Mouse (Mus musculus) liver, postnatal 0 days (tissue): ENCODE data around the gene Mark1. TPM values are rescaled to one million over a fixed set of nuclear protein-coding genes. Genes with fewer than 3 reads are reported as not detected.

Experiments used
- ATAC-seq: fragments of 200-750 bp; cut with Nextera tagmentation; 2 replicates; pipeline ENCODE4 v1.8.0; 2017; ENCODE audit warnings: mild to moderate bottlenecking, moderate library complexity
- DNase-seq: peaks from one replicate; pipeline ENCODE4 v3.0.0-alpha.2; 2016
- H3K27ac ChIP-seq: fragments of 300-500 bp; sonication (generic); 2 replicates; pipeline ENCODE4 v1.5.1; 2014; ENCODE audit warnings: antibody characterized with exemption, moderate library complexity, mild to moderate bottlenecking, low read depth
- H3K27me3 ChIP-seq: fragments of 300-500 bp; sonication (generic); 2 replicates; pipeline ENCODE4 v1.6.1; 2014; ENCODE audit warnings: low read length, control low read depth, mixed read lengths; ENCODE audit not compliant: insufficient read depth
- H3K36me3 ChIP-seq: fragments of 300-500 bp; sonication (generic); replicated peaks from 2 replicates; pipeline ENCODE4 v1.6.1; 2014; ENCODE audit warnings: mild to moderate bottlenecking, control low read depth, low read length, moderate library complexity, mixed read lengths; ENCODE audit not compliant: insufficient read depth
- H3K4me1 ChIP-seq: fragments of 300-500 bp; sonication (generic); 2 replicates; pipeline ENCODE4 v1.6.1; 2014; ENCODE audit warnings: antibody characterized with exemption, mild to moderate bottlenecking, control low read depth; ENCODE audit not compliant: insufficient read depth
- H3K4me2 ChIP-seq: fragments of 300-500 bp; sonication (generic); 2 replicates; pipeline ENCODE4 v1.6.1; 2014; ENCODE audit warnings: low read depth, mild to moderate bottlenecking, low read length, moderate library complexity, mixed read lengths
- H3K4me3 ChIP-seq: fragments of 300-500 bp; sonication (generic); 2 replicates; pipeline ENCODE4 v1.5.1; 2014; ENCODE audit warnings: low read depth, low read length
- H3K9ac ChIP-seq: fragments of 300-500 bp; sonication (generic); replicated peaks from 2 replicates; pipeline ENCODE4 v1.6.1; 2014; ENCODE audit warnings: mild to moderate bottlenecking, moderate library complexity
- H3K9me3 ChIP-seq: fragments of 300-500 bp; sonication (generic); 2 replicates; pipeline ENCODE4 v1.6.1; 2016; ENCODE audit warnings: mild to moderate bottlenecking, control low read depth, low read length, mixed read lengths
- CTCF ChIP-seq: sonication (generic); IDR thresholded peaks from 2 replicates; pipeline ENCODE4 v1.5.1; 2016; ENCODE audit warnings: antibody characterized with exemption, low read depth
- EP300 ChIP-seq: IDR thresholded peaks from 2 replicates; pipeline ENCODE4 v1.6.1; 2016; ENCODE audit warnings: antibody characterized with exemption, low read depth, mild to moderate bottlenecking
- WGBS: fragments of 180-500 bp; shearing (Covaris S2); extraction: QIAGEN DNeasy Blood & Tissue Kit; methylation state at CpG from one replicate; pipeline ENCODE4 v1.1.7; 2014; ENCODE audit not compliant: insufficient replicate concordance; 5-methylcytosine and 5-hydroxymethylcytosine counted together
- polyA plus RNA-seq: library from polyadenylated mRNA; unstranded; fragments of >200 nt; fragmentation: Nextera tagmentation; extraction: Ambion mirVana; gene quantifications from 2 replicates; pipeline ENCODE4 v1.2.1, GENCODE M21; 2015

Mark1 gene
- polyA plus RNA-seq, 1 experiment from 2014 or later = 0.31 TPM

- no peak overlapping the region for H3K9ac ChIP-seq
- ATAC-seq (no peak), DNase-seq (no peak)
- H3K36me3 ChIP-seq = no peaks in the 10 kb centered on the region
- no peaks in the 10 kb centered on the region for H3K9me3 ChIP-seq
- H3K4me3 ChIP-seq = no peak overlapping the region
- H3K27me3 ChIP-seq = no peaks in the 10 kb centered on the region
- no peak overlapping the region for H3K4me2 ChIP-seq
- WGBS = 74% methylated on average over 6 of the region's 6 CpGs
- H3K4me1 ChIP-seq = no peaks in the 10 kb centered on the region
- no peak overlapping the region for H3K27ac ChIP-seq
- TF ChIP-seq EP300 = no peak
- TF ChIP-seq CTCF = no peak
Measured at GRCm38 (mm10) chr1:184889454-184889853, 109.9 kb downstream of the Mark1 start.

GRCm38 (mm10) chr1:184886160-184886559, 113.2 kb downstream of the Mark1 start:
- no peak for TF ChIP-seq CTCF
- TF ChIP-seq EP300 = no peak
- Histone ChIP-seq H3K27ac (no peak overlapping the region), H3K4me1 (no peaks in the 10 kb centered on the region), H3K9ac (no peak overlapping the region), H3K27me3 (peaks cover 24% of the 10 kb centered on the region), H3K4me2 (no peak overlapping the region), H3K4me3 (no peak overlapping the region), H3K36me3 (no peaks in the 10 kb centered on the region), H3K9me3 (no peaks in the 10 kb centered on the region)
- DNase-seq = no peak
- 57% methylated on average over 1 of the region's 1 CpGs for WGBS
- no peak for ATAC-seq

- no peak for TF ChIP-seq EP300
- peak; percentile 75 for TF ChIP-seq CTCF
- Histone ChIP-seq H3K27me3 (peaks cover 24% of the 10 kb centered on the region), H3K9me3 (no peaks in the 10 kb centered on the region), H3K36me3 (no peaks in the 10 kb centered on the region), H3K4me2 (peak within 1 kb of the TSS; percentile 57), H3K9ac (peak within 1 kb of the TSS; percentile 75), H3K27ac (peak within 1 kb of the TSS; percentile 85), H3K4me3 (peak within 1 kb of the TSS; percentile 60), H3K4me1 (peaks cover 14% of the 10 kb centered on the region)
- 2% methylated on average over 77 of the region's 77 CpGs for WGBS
- DNase-seq (peak; percentile 82), ATAC-seq (peak; percentile 95)
Measured at GRCm38 (mm10) chr1:184882281-184883268, 116.8 kb downstream of the Mark1 start, which contains the start of gene C130074G19Rik. TSS of gene C130074G19Rik (minus strand) at chr1:184883218.

GRCm38 (mm10) chr1:184881861-184882260, 117.5 kb downstream of the Mark1 start:
- no peak for TF ChIP-seq CTCF
- TF ChIP-seq EP300 = no peak
- Histone ChIP-seq H3K4me3 (peak overlapping the region; percentile 60), H3K36me3 (no peaks in the 10 kb centered on the region), H3K9me3 (no peaks in the 10 kb centered on the region), H3K9ac (peak overlapping the region; percentile 75), H3K4me2 (peak overlapping the region; percentile 57), H3K4me1 (peaks cover 16% of the 10 kb centered on the region), H3K27ac (peak overlapping the region; percentile 85), H3K27me3 (peaks cover 24% of the 10 kb centered on the region)
- DNase-seq = no peak
- ATAC-seq = peak; percentile 24; the same call in 1 of the 2 replicates
- 35% methylated on average over 7 of the region's 7 CpGs for WGBS

GRCm38 (mm10) chr1:184881211-184881610, 118.2 kb downstream of the Mark1 start:
- ATAC-seq = no peak

DNA sequence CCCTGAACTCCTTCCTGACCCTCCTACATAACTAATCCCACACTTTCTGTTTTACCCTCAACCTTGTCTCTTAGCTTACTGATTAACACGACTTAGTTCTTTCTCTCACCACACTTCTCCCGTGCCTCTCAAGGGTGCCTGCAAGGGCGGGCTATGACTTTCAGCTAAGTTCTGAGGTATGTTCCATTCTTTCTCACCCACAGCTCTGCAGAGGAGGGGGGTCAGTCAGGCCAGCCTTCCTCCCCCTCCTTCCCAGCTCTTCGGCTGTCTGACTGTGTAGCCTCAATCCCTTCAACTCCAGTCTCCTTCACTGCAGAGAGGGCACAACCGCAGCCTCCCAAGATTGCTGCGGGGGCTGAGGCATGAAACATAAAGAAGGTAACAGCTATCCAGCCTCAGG, 120.5 kb downstream of the Mark1 start:
- H3K4me1 ChIP-seq = peaks cover 16% of the 10 kb centered on the region
- H3K27me3 ChIP-seq = peaks cover 24% of the 10 kb centered on the region
- DNase-seq = no peak
- H3K9ac ChIP-seq = no peak overlapping the region
- no peaks in the 10 kb centered on the region for H3K9me3 ChIP-seq
- 0 out of 2 replicates have a peak, but pooled peaks cover 3% of the 10 kb centered on the region for H3K36me3 ChIP-seq
- no peak for ATAC-seq
- 60% methylated on average over 6 of the region's 6 CpGs for WGBS
- H3K4me3 ChIP-seq = no peak overlapping the region
- 0 out of 2 replicates have a peak overlapping the region, but pooled peaks have one; percentile 5 for H3K27ac ChIP-seq
- TF ChIP-seq EP300 = no peak
- no peak for TF ChIP-seq CTCF
- peak overlapping the region; percentile 47 for H3K4me2 ChIP-seq

More at GRCm38 (mm10) chr1:184881211-184881610, 118.2 kb downstream of the Mark1 start:
- DNase-seq = no peak
- H3K4me3 ChIP-seq = peak overlapping the region; percentile 60
- peaks cover 16% of the 10 kb centered on the region for H3K4me1 ChIP-seq
- H3K36me3 ChIP-seq = no peaks in the 10 kb centered on the region
- no peak for TF ChIP-seq CTCF
- TF ChIP-seq EP300 = no peak
- peaks cover 24% of the 10 kb centered on the region for H3K27me3 ChIP-seq
- H3K27ac ChIP-seq = peak overlapping the region; percentile 85
- H3K9ac ChIP-seq = peak overlapping the region; percentile 75
- H3K9me3 ChIP-seq = no peaks in the 10 kb centered on the region
- H3K4me2 ChIP-seq = peak overlapping the region; percentile 57
- 73% methylated on average over 5 of the region's 5 CpGs for WGBS
